Mouse (Mus musculus) testis, adult 2 months (tissue): Measurements from ENCODE around the gene Arid4a.

Experiments
- CTCF ChIP-seq: fragments of 200-500 bp; IDR thresholded peaks from 2 replicates; pipeline ENCODE4 v1.5.1; 2012; ENCODE audit warnings: low read depth, mild to moderate bottlenecking, inconsistent platforms, low read length, moderate library complexity; ENCODE audit not compliant: control insufficient read depth, insufficient read depth, insufficient replicate concordance
- POLR2A ChIP-seq: fragments of 200-500 bp; IDR thresholded peaks from 2 replicates; pipeline ENCODE4 v1.6.1; 2012; ENCODE audit warnings: low read depth, mild to moderate bottlenecking, inconsistent platforms, low read length, moderate library complexity; ENCODE audit not compliant: control insufficient read depth

DNA sequence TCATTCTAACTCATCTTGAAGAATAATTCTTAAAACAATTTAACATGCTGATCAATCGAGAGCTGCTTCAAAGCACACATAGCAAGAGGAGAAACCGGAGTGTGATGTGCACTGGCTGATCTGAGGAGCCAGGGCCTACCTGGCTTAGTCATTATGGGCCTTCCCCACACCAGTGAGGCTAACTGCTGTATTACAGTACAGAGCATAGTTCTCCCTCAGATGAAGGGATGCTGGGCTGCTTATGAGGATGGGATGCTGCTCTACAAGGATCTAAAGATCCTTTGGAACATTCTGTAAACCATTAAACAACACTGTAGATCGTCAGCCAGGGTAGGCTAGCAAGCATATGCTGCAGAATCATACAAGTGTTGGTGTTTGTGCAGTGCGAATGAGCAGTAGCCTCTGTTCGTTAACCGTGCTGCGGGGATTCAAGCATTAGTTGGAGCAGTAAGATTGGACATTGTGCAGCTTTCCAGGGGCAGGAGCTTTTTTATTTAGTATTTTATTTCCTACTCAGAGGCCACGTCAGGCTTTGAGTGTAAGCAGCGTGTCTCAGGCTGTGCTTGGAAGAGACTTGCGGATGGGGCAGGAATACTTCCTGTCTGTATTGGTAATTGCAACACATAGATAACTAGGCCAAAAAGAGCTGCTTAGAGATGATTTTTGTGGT, 33.9 kb downstream of the Arid4a start:
- TF ChIP-seq CTCF (no peak), POLR2A (no peak)
